In genomic region chr13:30199821-30200220, GRCm38 (mm10) we compare ENCODE assay signal across 21 mouse cellular contexts.
A peak's percentile ranks its signal among the peaks of the same experiment; 100 is the strongest.
DNase-seq lines count a peak whose midpoint lies in the region; ATAC-seq and TF ChIP-seq lines count a peak whose summit lies in the region.
"Had no signal": no experiment of that assay in that cellular context is flagged by ENCODE, and none has a peak within 500 bp of the region (broad histone marks: within the 10 kb centered on the region; RNA-seq: fewer than 3 reads in every experiment).

No protein-coding gene starts in this region.

- ATAC-seq in stomach, postnatal 0 days (ENCODE audit: low FRiP score, low TSS enrichment), result no peak
- ATAC-seq in hindbrain, embryonic 14.5 days (ENCODE audit: low FRiP score), result no peak
- no peak for ATAC-seq in cerebellum, adult (ENCODE audit: insufficient number of reproducible peaks, low FRiP score, low TSS enrichment)
- ATAC-seq: activated CD4-positive, CD25-positive, alpha-beta regulatory T cell, adult 4 months; forebrain, embryonic 14.5 days; forebrain, embryonic 16.5 days; Patski had no signal

- DNase-seq in Muller cell, postnatal 12 days (ENCODE audit: inconsistent ontology term), result peak; percentile 78
- DNase-seq in large intestine, adult 2 months (ENCODE audit: low read depth, low spot score), result peak; percentile 35
- peak; percentile 84 for DNase-seq in retina, postnatal 1 day
- no peak for DNase-seq in stomach, postnatal 0 days (ENCODE audit: low spot score)
- DNase-seq in hindbrain, embryonic 14.5 days (ENCODE audit: low spot score), result no peak
- no peak for DNase-seq in cerebellum, postnatal 25 days
- DNase-seq: adrenal gland, adult 8-10 months; adrenal gland, postnatal 14 days; adrenal gland, postnatal 36 days; cerebellum, adult 11 months; cerebellum, adult 18-20 months; cerebellum, adult 8-10 months; cerebellum, adult 9-11 months; cerebellum, postnatal 14 days had no signal

- H3K27me3 ChIP-seq in stomach, postnatal 0 days (ENCODE audit: control insufficient read depth, insufficient read depth, low read length), result no peaks in the 10 kb centered on the region
- H3K27me3 ChIP-seq in hindbrain, embryonic 14.5 days (ENCODE audit: control insufficient read depth, insufficient read depth, low read length), result no peaks in the 10 kb centered on the region
- H3K27me3 ChIP-seq: embryonic facial prominence, embryonic 12.5 days; Patski had no signal

- TF ChIP-seq CTCF in stomach, postnatal 0 days (IDR thresholded peaks at IDR 0.05; ENCODE audit: low read depth), result no peak

- no peak overlapping the region for H3K9ac ChIP-seq in stomach, postnatal 0 days (ENCODE audit: low read length)
- H3K9ac ChIP-seq in hindbrain, embryonic 14.5 days, result no peak overlapping the region
- H3K9ac ChIP-seq: embryonic facial prominence, embryonic 12.5 days had no signal

- no peaks in the 10 kb centered on the region for H3K4me1 ChIP-seq in stomach, postnatal 0 days (replicated peaks; ENCODE audit: control insufficient read depth, insufficient read depth)
- H3K4me1 ChIP-seq in hindbrain, embryonic 14.5 days (replicated peaks; ENCODE audit: control insufficient read depth, insufficient read depth, low read length), result no peaks in the 10 kb centered on the region

- H3K4me2 ChIP-seq in stomach, postnatal 0 days (replicated peaks; ENCODE audit: low read depth), result no peak overlapping the region
- H3K4me2 ChIP-seq in hindbrain, embryonic 14.5 days (replicated peaks), result no peak overlapping the region
- H3K4me2 ChIP-seq: embryonic facial prominence, embryonic 12.5 days had no signal

- no peak overlapping the region for H3K4me3 ChIP-seq in stomach, postnatal 0 days (ENCODE audit: low read depth, low read length)
- no peak overlapping the region for H3K4me3 ChIP-seq in hindbrain, embryonic 14.5 days (replicated peaks; ENCODE audit: low read length)
- H3K4me3 ChIP-seq: embryonic facial prominence, embryonic 10.5 days; embryonic facial prominence, embryonic 12.5 days had no signal

- 0 out of 2 replicates have a peak overlapping the region, but pooled peaks have one; percentile 36 for H3K27ac ChIP-seq in stomach, postnatal 0 days (replicated peaks)
- no peak overlapping the region for H3K27ac ChIP-seq in hindbrain, embryonic 14.5 days
- H3K27ac ChIP-seq: embryonic facial prominence, embryonic 10.5 days; embryonic facial prominence, embryonic 12.5 days had no signal

- H3K9me3 ChIP-seq in stomach, postnatal 0 days (ENCODE audit: control insufficient read depth, low read length), result no peaks in the 10 kb centered on the region
- no peaks in the 10 kb centered on the region for H3K9me3 ChIP-seq in hindbrain, embryonic 14.5 days (ENCODE audit: control insufficient read depth, low read length)
- H3K9me3 ChIP-seq: embryonic facial prominence, embryonic 10.5 days; embryonic facial prominence, embryonic 12.5 days had no signal

- no peak for TF ChIP-seq EP300 in stomach, postnatal 0 days (optimal IDR thresholded peaks at IDR 0.05)

- H3K36me3 ChIP-seq in stomach, postnatal 0 days (ENCODE audit: control insufficient read depth, insufficient read depth, low read length), result no peaks in the 10 kb centered on the region
- H3K36me3 ChIP-seq in hindbrain, embryonic 14.5 days (replicated peaks; ENCODE audit: control insufficient read depth, insufficient read depth), result no peaks in the 10 kb centered on the region
- H3K36me3 ChIP-seq: embryonic facial prominence, embryonic 10.5 days; embryonic facial prominence, embryonic 12.5 days had no signal

- 63% methylated on average over 4 of the region's 4 CpGs for WGBS in large intestine, adult 2 months
- 83% methylated on average over 4 of the region's 4 CpGs for WGBS in stomach, postnatal 0 days
- WGBS in hindbrain, embryonic 14.5 days, result 74% methylated on average over 4 of the region's 4 CpGs

Comparison
In these comparisons a context has a peak if more than half of its experiments do, and no peak if none do; other contexts are left out.
1. DNase-seq: peak in Muller cell, postnatal 12 days (single experiment), large intestine, adult 2 months (single experiment) and retina, postnatal 1 day (single experiment); none in stomach, postnatal 0 days (single experiment), hindbrain, embryonic 14.5 days (single experiment) and cerebellum, postnatal 25 days (0 of 2).